Mouse (Mus musculus) hindbrain, postnatal 0 days (tissue): ENCODE measurements at regions not wholly inside any gene's neighbourhood (a gene's known extent, or its start where the extent isn't known, plus 50 kb on each side); places are given as distances from the start of the nearest gene placed in this dataset.

Experiments used
- ATAC-seq: fragments of 200-750 bp; cut with Nextera tagmentation; 2 replicates; pipeline ENCODE4 v1.8.0; 2017; ENCODE audit warnings: mild to moderate bottlenecking, moderate TSS enrichment, moderate library complexity
- DNase-seq: peaks from one replicate; pipeline ENCODE4 v3.0.0-alpha.2; 2015; ENCODE audit warnings: low spot score
- H3K27ac ChIP-seq: fragments of 300-500 bp; sonication (generic); 2 replicates; pipeline ENCODE4 v1.5.1; 2014; ENCODE audit warnings: mild to moderate bottlenecking
- H3K27me3 ChIP-seq: fragments of 300-500 bp; sonication (generic); 2 replicates; pipeline ENCODE4 v1.6.1; 2014; ENCODE audit warnings: low read length, mixed read lengths; ENCODE audit not compliant: insufficient read depth
- H3K36me3 ChIP-seq: fragments of 300-500 bp; sonication (generic); 2 replicates; pipeline ENCODE4 v1.6.1; 2014; ENCODE audit warnings: low read length, mixed read lengths; ENCODE audit not compliant: insufficient read depth
- H3K4me1 ChIP-seq: fragments of 300-500 bp; sonication (generic); 2 replicates; pipeline ENCODE4 v1.6.1; 2014; ENCODE audit warnings: antibody characterized with exemption, low read length, mixed read lengths; ENCODE audit not compliant: insufficient read depth
- H3K4me2 ChIP-seq: fragments of 300-500 bp; sonication (generic); 2 replicates; pipeline ENCODE4 v1.6.1; 2014; ENCODE audit warnings: low read depth, mild to moderate bottlenecking, low read length, moderate library complexity, mixed read lengths
- H3K4me3 ChIP-seq: fragments of 300-500 bp; sonication (generic); 2 replicates; pipeline ENCODE4 v1.5.1; 2014; ENCODE audit warnings: low read length
- H3K9ac ChIP-seq: fragments of 300-500 bp; sonication (generic); replicated peaks from 2 replicates; pipeline ENCODE4 v1.6.1; 2014; ENCODE audit warnings: mild to moderate bottlenecking, low read length, moderate library complexity, mixed read lengths
- H3K9me3 ChIP-seq: fragments of 300-500 bp; sonication (generic); 2 replicates; pipeline ENCODE4 v1.6.1; 2016; ENCODE audit warnings: low read length, mixed read lengths
- CTCF ChIP-seq: IDR thresholded peaks from 2 replicates; pipeline ENCODE4 v1.5.1; 2016; ENCODE audit warnings: antibody characterized with exemption, control low read depth, low read depth
- WGBS: fragments of 180-500 bp; shearing (Covaris S2); extraction: QIAGEN DNeasy Blood & Tissue Kit; methylation state at CpG from one replicate; pipeline ENCODE4 v1.1.7; 2014; 5-methylcytosine and 5-hydroxymethylcytosine counted together

- Histone ChIP-seq H3K9ac (no peak overlapping the region), H3K27me3 (no peaks in the 10 kb centered on the region), H3K4me2 (no peak overlapping the region), H3K4me1 (peaks cover 12% of the 10 kb centered on the region; the same call in 1 of the 2 replicates), H3K27ac (no peak overlapping the region), H3K36me3 (no peaks in the 10 kb centered on the region), H3K4me3 (no peak overlapping the region), H3K9me3 (no peaks in the 10 kb centered on the region)
- ATAC-seq (peak; percentile 56), DNase-seq (peak; percentile 84)
- TF ChIP-seq CTCF = peak; percentile 43
- 37% methylated on average over 2 of the region's 2 CpGs for WGBS
Measured at GRCm38 (mm10) chr14:33691690-33692089, 102.7 kb downstream of the Ptpn20 start.

GRCm38 (mm10) chr14:33694224-33694623 lies 105.2 kb downstream of the Ptpn20 start:
- TF ChIP-seq CTCF = peak; percentile 30
- Histone ChIP-seq H3K4me3 (no peak overlapping the region), H3K27me3 (no peaks in the 10 kb centered on the region), H3K27ac (peak overlapping the region; percentile 7; the same call in 1 of the 2 replicates), H3K4me1 (peaks cover 12% of the 10 kb centered on the region; the same call in 1 of the 2 replicates), H3K9ac (no peak overlapping the region), H3K4me2 (no peak overlapping the region), H3K36me3 (no peaks in the 10 kb centered on the region), H3K9me3 (no peaks in the 10 kb centered on the region)
- 29% methylated on average over 2 of the region's 2 CpGs for WGBS
- ATAC-seq (peak; percentile 85), DNase-seq (peak; percentile 53)

GRCm38 (mm10) chr14:33695362-33695982 lies 106.5 kb downstream of the Ptpn20 start:
- no peak overlapping the region for H3K4me3 ChIP-seq
- no peak overlapping the region for H3K9ac ChIP-seq
- WGBS = 16% methylated on average over 8 of the region's 8 CpGs
- no peaks in the 10 kb centered on the region for H3K36me3 ChIP-seq
- H3K9me3 ChIP-seq = no peaks in the 10 kb centered on the region
- no peak overlapping the region for H3K27ac ChIP-seq
- DNase-seq (peak; percentile 86), ATAC-seq (peak; percentile 39)
- no peaks in the 10 kb centered on the region for H3K27me3 ChIP-seq
- peak; percentile 97 for TF ChIP-seq CTCF
- H3K4me2 ChIP-seq = no peak overlapping the region
- H3K4me1 ChIP-seq = peaks cover 12% of the 10 kb centered on the region; the same call in 1 of the 2 replicates

- H3K4me2 ChIP-seq = no peak overlapping the region
- 69% methylated on average over 3 of the region's 3 CpGs for WGBS
- no peak for ATAC-seq
- no peaks in the 10 kb centered on the region for H3K9me3 ChIP-seq
- TF ChIP-seq CTCF = no peak
- H3K4me1 ChIP-seq = peaks cover 12% of the 10 kb centered on the region; the same call in 1 of the 2 replicates
- no peaks in the 10 kb centered on the region for H3K36me3 ChIP-seq
- no peak overlapping the region for H3K27ac ChIP-seq
- no peak overlapping the region for H3K9ac ChIP-seq
- no peak for DNase-seq
- H3K27me3 ChIP-seq = no peaks in the 10 kb centered on the region
- no peak overlapping the region for H3K4me3 ChIP-seq
Measured at GRCm38 (mm10) chr14:33696817-33697216, 107.8 kb downstream of the Ptpn20 start.

GRCm38 (mm10) chr14:33699777-33700438 lies 110.9 kb downstream of the Ptpn20 start:
- ATAC-seq = no peak
- Histone ChIP-seq H3K4me1 (no peaks in the 10 kb centered on the region), H3K36me3 (no peaks in the 10 kb centered on the region), H3K27ac (no peak overlapping the region), H3K4me3 (no peak overlapping the region), H3K9ac (no peak overlapping the region), H3K9me3 (no peaks in the 10 kb centered on the region), H3K27me3 (no peaks in the 10 kb centered on the region), H3K4me2 (no peak overlapping the region)
- WGBS = 86% methylated on average over 13 of the region's 13 CpGs
- no peak for TF ChIP-seq CTCF
- DNase-seq = no peak

- no peaks in the 10 kb centered on the region for H3K27me3 ChIP-seq
- ATAC-seq = no peak
- no peak overlapping the region for H3K4me2 ChIP-seq
- no peak overlapping the region for H3K4me3 ChIP-seq
- no peaks in the 10 kb centered on the region for H3K9me3 ChIP-seq
- TF ChIP-seq CTCF = no peak
- H3K9ac ChIP-seq = no peak overlapping the region
- no peak overlapping the region for H3K27ac ChIP-seq
- no peak for DNase-seq
- 31% methylated on average over 6 of the region's 6 CpGs for WGBS
- H3K36me3 ChIP-seq = no peaks in the 10 kb centered on the region
- H3K4me1 ChIP-seq = no peaks in the 10 kb centered on the region
Measured at GRCm38 (mm10) chr14:33707661-33708297, 118.8 kb downstream of the Ptpn20 start.
